Mouse (Mus musculus): ENCODE measurements at regions not wholly inside any gene's neighbourhood (a gene's known extent, or its start where the extent isn't known, plus 50 kb on each side); places are given as distances from the start of the nearest gene placed in this dataset.

DNA sequence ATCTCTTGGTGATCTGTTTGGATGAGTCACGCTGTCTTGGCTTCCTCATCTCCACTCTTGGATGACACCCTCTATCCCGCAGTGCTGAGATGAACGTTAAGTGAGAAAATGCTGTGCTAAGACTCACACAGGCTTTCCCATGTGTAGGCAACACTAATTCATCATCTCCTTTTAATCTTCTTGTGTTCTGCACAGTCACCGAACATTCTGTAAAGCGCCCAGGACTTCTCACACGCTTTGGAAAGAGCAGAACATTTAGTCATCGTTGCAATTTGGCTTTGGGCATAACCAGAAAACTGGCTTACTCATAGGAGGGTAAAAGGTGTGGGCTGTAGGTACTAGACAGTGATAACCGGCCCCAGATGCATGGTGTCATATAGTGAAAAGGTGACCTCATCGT lies 94.9 kb downstream of the Plppr4 start:
- ATAC-seq (ENCODE audit: insufficient read depth): no peak
- DNase-seq (ENCODE audit: low read depth in 3 of 3, low spot score in 3 of 3): no peak

DNA sequence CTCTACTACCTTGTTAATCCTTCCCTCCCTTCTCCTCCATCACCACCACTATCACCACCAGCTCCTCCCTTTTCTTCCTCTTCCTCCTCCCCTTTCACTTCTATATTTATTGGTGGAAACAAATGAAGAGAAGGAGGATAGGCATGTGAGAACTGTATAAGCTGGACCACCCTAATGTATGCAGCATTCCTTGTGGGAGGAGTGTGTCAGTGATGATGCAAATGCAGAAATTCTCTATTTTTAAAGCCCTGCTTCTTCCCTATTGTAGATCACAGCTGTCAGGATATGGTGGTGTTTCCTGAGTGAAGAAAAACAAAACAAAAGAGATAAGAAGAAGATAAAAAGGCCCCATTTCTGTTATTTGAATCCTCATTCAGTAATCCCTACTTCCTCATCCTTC lies 112.8 kb downstream of the Plppr4 start:
- DNase-seq (ENCODE audit: low read depth in 3 of 3, low spot score in 3 of 3) (no peak), ATAC-seq (ENCODE audit: insufficient read depth) (no peak)
- Histone ChIP-seq H3K4me3 (ENCODE audit: insufficient read depth in 1 of 2, low read depth in 2 of 2, low read length in 2 of 2) (no peak overlapping the region), H3K4me2 (ENCODE audit: low read depth) (no peak overlapping the region), H3K27me3 (ENCODE audit: control insufficient read depth, insufficient read depth, low read length) (no peaks in the 10 kb centered on the region), H3K4me1 (replicated peaks; ENCODE audit: control insufficient read depth in 2 of 2, insufficient read depth in 2 of 2, low read length in 1 of 2) (no peaks in the 10 kb centered on the region), H3K27ac (no peak overlapping the region), H3K9me3 (ENCODE audit: control insufficient read depth, low read length) (no peaks in the 10 kb centered on the region), H3K9ac (replicated peaks) (no peak overlapping the region), H3K36me3 (replicated peaks; ENCODE audit: control insufficient read depth, insufficient read depth, low read depth) (no peaks in the 10 kb centered on the region)
- TF ChIP-seq EP300 (IDR thresholded peaks at IDR 0.05; ENCODE audit: low read depth) (no peak), CTCF (IDR thresholded peaks at IDR 0.05; ENCODE audit: low read depth) (no peak)

More for the DNA sequence above, 94.9 kb downstream of the Plppr4 start:
- H3K27ac ChIP-seq: no peak overlapping the region
- no peak overlapping the region for H3K4me3 ChIP-seq (ENCODE audit: insufficient read depth in 1 of 2, low read depth in 2 of 2, low read length in 2 of 2)
- no peak overlapping the region for H3K4me2 ChIP-seq (ENCODE audit: low read depth)
- TF ChIP-seq CTCF (IDR thresholded peaks at IDR 0.05; ENCODE audit: low read depth) (no peak), EP300 (IDR thresholded peaks at IDR 0.05; ENCODE audit: low read depth) (no peak)
- no peak overlapping the region for H3K9ac ChIP-seq (replicated peaks)
- H3K9me3 ChIP-seq (ENCODE audit: control insufficient read depth, low read length): no peaks in the 10 kb centered on the region
- no peaks in the 10 kb centered on the region for H3K36me3 ChIP-seq (replicated peaks; ENCODE audit: control insufficient read depth, insufficient read depth, low read depth)
- 60% methylated on average over 9 of the region's 9 CpGs for WGBS (ENCODE audit: insufficient replicate concordance)
- no peaks in the 10 kb centered on the region for H3K4me1 ChIP-seq (replicated peaks; ENCODE audit: control insufficient read depth in 2 of 2, insufficient read depth in 2 of 2, low read length in 1 of 2)
- H3K27me3 ChIP-seq (ENCODE audit: control insufficient read depth, insufficient read depth, low read length): no peaks in the 10 kb centered on the region

DNA sequence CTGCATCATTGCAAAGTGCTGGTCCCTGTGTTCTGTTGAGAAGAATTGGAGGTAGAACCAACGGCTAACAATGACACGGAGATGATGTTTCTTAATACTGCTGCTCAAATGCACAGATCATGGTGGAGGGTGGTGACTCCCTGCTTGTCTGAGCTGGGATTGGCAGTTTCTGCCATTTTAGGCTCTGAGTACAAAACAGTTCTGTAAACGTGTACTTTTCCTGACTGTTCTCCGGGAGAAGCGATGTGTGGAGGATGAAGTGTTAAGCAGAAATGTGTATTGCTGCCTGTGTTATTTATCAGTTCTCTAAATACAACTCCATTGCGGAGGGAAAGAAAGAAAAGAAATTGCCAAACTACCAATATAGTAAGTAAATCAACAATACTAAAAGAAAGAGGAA lies 118.9 kb downstream of the Plppr4 start:
- Histone ChIP-seq H3K4me2 (ENCODE audit: low read depth) (no peak overlapping the region), H3K4me3 (ENCODE audit: insufficient read depth in 1 of 2, low read depth in 2 of 2, low read length in 2 of 2) (no peak overlapping the region), H3K36me3 (replicated peaks; ENCODE audit: control insufficient read depth, insufficient read depth, low read depth) (no peaks in the 10 kb centered on the region), H3K9me3 (ENCODE audit: control insufficient read depth, low read length) (no peaks in the 10 kb centered on the region), H3K27me3 (ENCODE audit: control insufficient read depth, insufficient read depth, low read length) (no peaks in the 10 kb centered on the region), H3K27ac (no peak overlapping the region), H3K4me1 (replicated peaks; ENCODE audit: control insufficient read depth in 2 of 2, insufficient read depth in 2 of 2, low read length in 1 of 2) (no peaks in the 10 kb centered on the region), H3K9ac (replicated peaks) (no peak overlapping the region)
- no peak for TF ChIP-seq EP300 (IDR thresholded peaks at IDR 0.05; ENCODE audit: low read depth)
- TF ChIP-seq CTCF (IDR thresholded peaks at IDR 0.05; ENCODE audit: low read depth): no peak
- WGBS (ENCODE audit: insufficient replicate concordance): 72% methylated on average over 6 of the region's 6 CpGs
- DNase-seq (ENCODE audit: low read depth in 3 of 3, low spot score in 3 of 3) (no peak), ATAC-seq (ENCODE audit: insufficient read depth) (no peak)

DNA sequence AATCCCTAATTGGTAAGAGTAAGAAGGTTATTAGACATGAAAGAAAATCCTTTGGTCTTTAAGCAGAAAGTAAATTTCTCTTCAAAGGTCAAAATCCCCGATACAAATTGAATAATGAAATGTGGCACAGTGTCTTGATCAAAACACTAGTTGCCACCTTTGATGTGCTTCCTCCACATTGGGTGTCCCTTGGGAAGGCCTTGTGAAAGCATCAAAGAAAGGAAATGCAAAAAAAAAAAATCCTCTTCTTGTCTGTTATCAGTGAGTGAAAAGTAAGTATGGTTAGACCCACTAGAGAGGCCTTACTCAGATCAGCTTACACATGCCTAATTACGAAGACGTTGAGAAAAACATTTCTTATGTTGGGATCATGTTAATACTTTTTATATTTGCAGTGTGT lies 134.1 kb downstream of the Plppr4 start:
- no peaks in the 10 kb centered on the region for H3K36me3 ChIP-seq (replicated peaks; ENCODE audit: control insufficient read depth, insufficient read depth, low read depth)
- H3K9me3 ChIP-seq (ENCODE audit: control insufficient read depth, low read length): no peaks in the 10 kb centered on the region
- no peaks in the 10 kb centered on the region for H3K4me1 ChIP-seq (replicated peaks; ENCODE audit: control insufficient read depth in 2 of 2, insufficient read depth in 2 of 2, low read length in 1 of 2)
- H3K4me3 ChIP-seq (ENCODE audit: insufficient read depth in 1 of 2, low read depth in 2 of 2, low read length in 2 of 2): no peak overlapping the region
- DNase-seq (ENCODE audit: low read depth in 3 of 3, low spot score in 3 of 3): no peak
- H3K27ac ChIP-seq: no peak overlapping the region
- H3K4me2 ChIP-seq (ENCODE audit: low read depth): no peak overlapping the region
- H3K27me3 ChIP-seq (ENCODE audit: control insufficient read depth, insufficient read depth, low read length): no peaks in the 10 kb centered on the region
- H3K9ac ChIP-seq (replicated peaks): no peak overlapping the region
- 70% methylated on average over 3 of the region's 3 CpGs for WGBS (ENCODE audit: insufficient replicate concordance)
- no peak for TF ChIP-seq EP300 (IDR thresholded peaks at IDR 0.05; ENCODE audit: low read depth)
- no peak for ATAC-seq (ENCODE audit: insufficient read depth)

DNA sequence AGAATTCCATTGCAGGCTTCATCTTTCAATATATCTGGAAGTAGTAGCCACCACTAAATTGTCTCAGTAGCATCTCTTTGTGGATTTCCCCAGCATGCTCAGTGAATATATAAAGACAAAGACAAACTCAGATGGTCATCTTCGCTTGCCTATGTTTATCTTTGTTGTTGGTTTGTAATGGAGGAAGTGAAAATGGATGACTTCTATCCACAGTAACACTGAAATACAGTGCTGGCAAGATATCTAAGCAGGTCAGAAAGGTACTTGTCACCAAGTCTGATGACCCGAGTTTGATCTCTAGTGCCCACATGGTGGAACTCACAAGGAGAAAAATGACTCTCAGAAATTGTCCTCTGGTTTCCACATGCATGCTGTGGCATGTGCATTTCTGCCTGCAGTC lies 135.6 kb downstream of the Plppr4 start:
- Histone ChIP-seq H3K36me3 (replicated peaks; ENCODE audit: control insufficient read depth, insufficient read depth, low read depth) (no peaks in the 10 kb centered on the region), H3K27ac (no peak overlapping the region), H3K4me2 (ENCODE audit: low read depth) (no peak overlapping the region), H3K9me3 (ENCODE audit: control insufficient read depth, low read length) (no peaks in the 10 kb centered on the region), H3K4me1 (replicated peaks; ENCODE audit: control insufficient read depth in 2 of 2, insufficient read depth in 2 of 2, low read length in 1 of 2) (no peaks in the 10 kb centered on the region), H3K4me3 (ENCODE audit: insufficient read depth in 1 of 2, low read depth in 2 of 2, low read length in 2 of 2) (no peak overlapping the region), H3K27me3 (ENCODE audit: control insufficient read depth, insufficient read depth, low read length) (no peaks in the 10 kb centered on the region), H3K9ac (replicated peaks) (no peak overlapping the region)
- TF ChIP-seq CTCF (IDR thresholded peaks at IDR 0.05; ENCODE audit: low read depth): no peak
- no peak for TF ChIP-seq EP300 (IDR thresholded peaks at IDR 0.05; ENCODE audit: low read depth)
- WGBS (ENCODE audit: insufficient replicate concordance): 53% methylated on average over 2 of the region's 2 CpGs
- ATAC-seq (ENCODE audit: insufficient read depth) (no peak), DNase-seq (ENCODE audit: low read depth in 3 of 3, low spot score in 3 of 3) (no peak)

DNA sequence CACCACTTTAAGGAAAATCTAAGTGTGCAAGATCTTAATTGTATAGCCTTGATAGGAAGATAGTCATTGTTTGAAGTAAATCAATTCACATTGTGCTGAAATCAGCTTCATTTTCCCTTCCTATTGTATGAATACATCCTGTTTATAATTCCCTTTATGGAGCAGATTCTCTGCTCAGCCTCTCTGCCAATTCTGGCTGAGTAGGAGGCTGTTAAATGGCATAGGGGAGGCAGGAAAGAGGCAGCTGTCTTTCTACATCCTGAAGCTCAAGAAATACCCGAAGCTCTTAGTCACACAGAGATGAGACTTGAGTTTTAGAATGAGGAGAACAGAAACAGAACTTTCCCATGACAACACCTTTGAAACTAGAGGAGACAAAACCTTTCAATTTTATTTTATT lies 142.7 kb downstream of the Plppr4 start:
- Histone ChIP-seq H3K27me3 (ENCODE audit: control insufficient read depth, insufficient read depth, low read length) (no peaks in the 10 kb centered on the region), H3K9me3 (ENCODE audit: control insufficient read depth, low read length) (no peaks in the 10 kb centered on the region), H3K4me1 (replicated peaks; ENCODE audit: control insufficient read depth in 2 of 2, insufficient read depth in 2 of 2, low read length in 1 of 2) (no peaks in the 10 kb centered on the region), H3K4me2 (ENCODE audit: low read depth) (no peak overlapping the region), H3K9ac (replicated peaks) (no peak overlapping the region), H3K27ac (no peak overlapping the region), H3K36me3 (replicated peaks; ENCODE audit: control insufficient read depth, insufficient read depth, low read depth) (no peaks in the 10 kb centered on the region), H3K4me3 (ENCODE audit: insufficient read depth in 1 of 2, low read depth in 2 of 2, low read length in 2 of 2) (no peak overlapping the region)
- 20% methylated on average over 1 of the region's 1 CpGs for WGBS (ENCODE audit: insufficient replicate concordance)
- no peak for TF ChIP-seq CTCF (IDR thresholded peaks at IDR 0.05; ENCODE audit: low read depth)
- no peak for TF ChIP-seq EP300 (IDR thresholded peaks at IDR 0.05; ENCODE audit: low read depth)
- DNase-seq (ENCODE audit: low read depth in 3 of 3, low spot score in 3 of 3) (no peak), ATAC-seq (ENCODE audit: insufficient read depth) (no peak)
